Mouse (Mus musculus) cerebellum, adult 18-20 months (tissue): ENCODE results near the gene AY358078.
"Not testable (repeated sequence)": the region's sequence is repeated elsewhere in the genome, so short reads cannot be mapped to it uniquely, and the experiment has no call there.

Experiments used
- DNase-seq, 2 experiments: peaks; one replicate each; pipeline ENCODE4 v3.0.0; 2021

AY358078 gene

DNA sequence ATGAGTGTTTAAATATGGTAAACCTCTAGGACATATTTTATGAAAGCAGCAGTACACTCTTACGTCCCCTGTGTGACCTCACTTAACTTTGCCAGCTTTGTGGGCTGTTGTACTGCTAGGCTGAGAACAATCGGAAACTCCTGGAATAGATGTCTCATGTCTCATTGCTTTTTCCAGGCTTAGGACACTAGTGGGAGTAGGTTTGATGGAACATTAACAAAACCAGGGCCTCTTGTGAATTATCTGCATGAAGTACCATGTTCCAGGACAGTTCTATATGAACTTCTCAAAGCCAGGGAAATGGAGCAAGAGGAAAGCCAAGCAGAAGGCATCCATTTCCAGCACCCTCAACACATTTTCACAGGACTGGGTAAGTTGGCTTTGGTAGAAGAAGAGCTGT, at the start of gene AY358078:
TSS of gene AY358078 (plus strand) at position 301 of the 400 bp plus-strand sequence.
- no peak for DNase-seq

DNA sequence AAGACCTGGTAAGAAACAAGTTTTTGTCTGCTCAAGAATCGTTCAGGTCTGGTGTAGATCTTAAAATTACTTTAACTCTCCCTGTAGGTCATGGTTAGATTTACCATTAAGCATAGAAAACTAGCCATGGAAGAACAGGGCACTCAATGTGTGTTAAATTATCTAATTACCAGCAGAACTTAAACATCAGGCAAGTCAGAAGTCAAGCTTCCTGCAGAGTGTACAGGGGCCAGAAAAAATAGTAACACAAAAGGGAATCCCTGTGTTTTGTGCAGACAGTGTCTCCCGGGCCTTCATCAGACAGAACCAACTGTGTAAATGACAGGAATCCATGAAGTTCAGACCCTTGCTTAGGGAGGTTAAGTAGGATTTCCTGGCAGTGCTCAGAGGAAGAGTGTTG, 43.9 kb upstream of the AY358078 start:
- no peak for DNase-seq

DNA sequence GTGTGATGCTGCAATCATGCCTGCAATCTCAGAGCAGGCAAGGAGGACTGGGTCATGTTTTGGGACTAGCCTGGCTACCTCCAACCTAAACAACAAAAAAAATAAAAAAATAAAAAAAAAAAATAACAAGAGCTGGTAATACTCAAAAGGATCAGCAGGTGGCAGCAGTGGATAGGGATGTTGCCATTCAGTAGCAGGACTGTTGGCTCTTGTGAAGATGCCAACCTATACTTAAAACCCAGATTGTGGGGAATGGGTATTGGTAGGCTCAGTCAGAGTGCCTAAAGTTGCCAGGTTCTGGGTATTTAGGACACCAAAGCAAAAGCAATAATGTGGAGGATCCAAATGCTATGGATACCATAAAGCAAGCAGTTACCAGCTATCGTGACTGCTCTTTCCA, 28.5 kb upstream of the AY358078 start:
- DNase-seq: not testable (repeated sequence)

DNA sequence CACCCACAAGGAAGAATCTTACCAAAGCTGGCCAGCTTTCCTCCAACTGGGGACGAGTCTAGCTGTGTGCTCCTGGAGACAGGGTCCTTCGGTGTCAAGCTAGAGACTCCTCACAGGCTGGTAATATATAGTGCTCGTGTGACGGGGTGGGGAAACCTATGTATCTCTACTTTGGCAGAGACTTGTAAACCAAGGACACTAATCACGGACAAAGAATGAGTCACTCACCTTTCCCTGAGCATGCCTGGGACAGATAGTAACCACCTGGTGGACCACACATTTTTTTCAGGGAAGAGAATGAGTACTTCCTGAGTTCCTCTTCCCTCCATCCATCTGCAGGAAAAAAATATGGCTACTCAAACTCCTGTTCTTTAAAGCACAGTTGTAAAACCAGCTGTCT, 26.4 kb upstream of the AY358078 start, which contains the start of gene Ang4:
TSS of gene Ang4 (minus strand) at position 101 of the 400 bp plus-strand sequence.
- no peak for DNase-seq

DNA sequence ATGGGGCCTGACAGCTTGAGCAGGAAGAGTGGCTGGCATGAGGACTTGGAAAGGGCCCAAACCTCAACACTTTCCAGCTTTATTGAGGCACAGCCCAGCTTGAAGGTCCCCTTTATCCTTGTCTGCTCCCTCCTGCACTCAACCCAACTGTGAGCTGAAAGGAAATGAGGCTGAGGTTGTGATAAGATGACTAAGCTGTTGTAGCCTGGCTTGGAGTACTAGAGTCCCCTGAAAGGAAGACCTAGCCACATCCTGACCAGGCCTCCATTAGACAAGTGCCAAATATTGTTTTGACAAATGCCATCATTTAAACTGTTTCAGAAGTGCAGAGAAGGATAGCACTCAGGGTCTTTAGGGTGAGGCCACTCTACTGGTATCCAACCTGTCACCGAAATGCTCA, 22.1 kb upstream of the AY358078 start:
- no peak for DNase-seq

DNA sequence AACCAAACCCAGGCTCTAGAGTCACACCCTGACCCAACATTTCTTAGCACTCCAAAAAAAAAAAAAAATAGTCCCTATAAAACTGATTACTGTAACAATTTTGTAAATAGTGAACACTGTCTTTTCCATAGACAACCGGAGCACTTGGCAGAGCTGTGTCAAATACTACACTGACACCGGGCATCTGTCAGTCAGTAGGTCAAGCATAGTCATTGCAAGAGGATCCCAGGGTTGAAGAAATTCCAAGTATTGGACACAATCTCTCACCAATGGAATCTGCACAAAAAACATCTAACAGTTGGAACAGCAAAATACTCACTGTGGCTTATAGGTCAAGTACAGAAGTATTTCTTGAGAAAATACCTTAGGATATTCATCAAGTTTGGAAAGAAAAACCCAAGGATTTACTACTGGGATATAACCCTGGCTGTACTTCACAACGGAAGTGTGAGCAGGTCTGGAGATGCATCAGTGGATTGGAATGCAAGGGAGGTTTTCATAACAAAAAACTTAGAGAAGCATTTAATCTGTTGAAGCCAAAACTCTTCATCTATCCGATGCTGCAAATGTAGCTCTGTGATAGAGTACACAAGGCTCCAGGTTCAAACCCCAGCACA, 20.9 kb upstream of the AY358078 start:
- no peak for DNase-seq

DNA sequence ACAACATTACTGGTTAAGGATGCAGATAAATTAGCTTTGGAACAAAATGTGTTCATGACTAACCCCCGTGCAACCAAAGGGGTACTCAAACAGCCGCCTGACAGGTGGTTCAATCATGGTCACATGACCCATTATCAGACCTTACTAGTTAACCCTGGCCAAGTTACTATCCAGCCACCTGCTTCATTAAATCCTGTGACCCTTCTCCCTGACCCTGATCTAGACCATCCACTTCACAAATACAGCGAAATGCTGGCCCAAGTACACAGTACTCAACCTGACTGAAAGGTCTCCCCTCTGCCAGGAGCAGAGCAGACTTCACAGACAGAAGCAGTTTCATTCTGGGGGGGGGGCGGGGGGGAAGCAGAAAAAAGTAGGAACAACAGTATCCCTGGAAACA, 13.5 kb upstream of the AY358078 start:
- no peak for DNase-seq

DNA sequence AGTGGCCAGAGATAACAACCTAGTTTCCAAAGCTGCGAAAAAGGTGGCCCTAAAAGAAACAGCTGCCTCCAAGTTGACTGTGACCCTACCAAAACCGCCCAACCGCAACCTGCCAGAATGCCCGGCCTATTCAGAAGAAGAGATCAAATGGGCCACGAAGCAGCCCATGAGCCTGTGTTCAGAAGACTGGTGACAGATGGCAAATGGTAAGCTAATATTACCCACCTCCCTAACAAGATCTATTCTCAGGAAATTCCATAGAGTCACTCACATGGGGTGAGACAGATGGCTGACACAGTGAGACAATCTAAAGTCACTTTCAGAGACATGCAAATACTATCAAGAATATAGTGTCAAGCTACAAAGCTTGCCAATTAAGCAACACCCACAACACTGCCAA, 12.8 kb upstream of the AY358078 start:
- no peak for DNase-seq

DNA sequence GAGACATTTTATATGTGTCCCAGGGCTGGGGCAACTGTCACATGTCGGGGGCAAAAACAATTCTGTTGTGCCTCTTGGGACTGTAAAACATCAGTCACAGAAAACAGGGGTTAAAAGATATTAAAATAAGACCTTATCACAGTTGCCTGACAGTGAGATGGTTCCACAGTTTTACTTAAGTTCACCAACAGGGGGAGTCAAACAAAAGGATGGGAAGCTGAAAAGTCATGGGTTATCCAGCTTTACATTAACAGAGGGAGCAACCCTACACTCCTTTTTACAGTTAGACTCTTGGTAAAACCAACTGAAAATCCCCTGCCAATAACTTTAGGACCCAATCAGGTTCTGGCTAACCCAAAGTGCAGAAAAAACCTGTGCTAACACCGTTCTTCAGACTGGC, 10.7 kb upstream of the AY358078 start:
- no peak for DNase-seq

DNA sequence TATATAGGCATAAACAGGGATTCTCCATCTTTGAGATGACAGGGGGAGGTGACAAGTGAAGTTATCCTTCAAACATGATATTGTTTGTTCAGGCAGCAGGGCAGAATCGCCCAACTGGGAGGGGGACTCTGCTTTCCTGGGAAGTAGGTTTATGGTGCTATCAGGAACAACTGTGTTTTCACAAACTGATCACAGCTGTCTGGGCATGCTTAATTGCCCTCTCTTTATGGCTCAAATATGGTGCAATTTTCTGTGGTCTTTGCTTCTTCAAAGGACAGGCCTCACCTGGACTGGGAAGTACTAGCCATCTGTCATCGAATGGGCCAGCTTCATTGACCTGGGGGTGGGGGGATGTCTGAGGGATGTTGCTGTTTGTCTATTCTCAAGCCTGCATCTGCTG, 5.7 kb upstream of the AY358078 start:
- no peak for DNase-seq

DNA sequence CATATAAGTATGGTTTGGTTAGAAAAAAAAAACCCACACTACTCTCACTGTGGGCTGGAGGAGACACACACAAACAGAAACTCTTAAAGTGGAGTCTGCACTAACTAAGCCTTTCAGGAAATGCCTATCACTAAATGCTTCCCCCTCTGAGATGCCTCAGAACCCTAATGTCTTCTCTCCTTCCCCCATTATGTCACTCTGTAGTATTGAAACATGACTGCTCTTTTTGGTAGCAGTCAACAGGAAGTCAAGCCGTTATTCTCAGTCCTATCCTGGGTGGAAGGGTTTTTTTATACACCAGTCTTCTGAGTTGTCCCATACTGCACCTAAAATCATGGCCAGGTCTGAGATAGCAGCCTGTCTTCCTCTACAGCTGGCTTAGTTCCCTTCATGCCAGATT, 26.8 kb downstream of the AY358078 start:
- no peak for DNase-seq

DNA sequence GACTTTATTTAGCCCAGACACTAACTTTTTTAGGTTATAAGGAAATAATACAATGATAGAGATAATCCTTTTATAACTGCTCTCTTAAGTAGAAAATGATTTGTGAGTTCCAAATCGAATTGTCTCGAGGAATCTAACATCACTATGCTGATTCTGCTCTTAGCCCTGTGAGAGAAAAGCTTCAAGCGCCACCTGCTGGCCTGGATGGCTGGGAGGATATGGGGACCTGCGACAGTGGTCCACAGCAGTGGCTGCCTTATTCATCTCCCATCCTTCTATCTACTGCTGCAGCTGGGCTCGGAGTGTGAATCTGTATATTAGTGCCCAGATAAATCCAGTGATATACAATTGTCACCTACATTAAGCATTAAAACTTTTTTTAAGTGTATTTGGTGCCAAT, 28.0 kb downstream of the AY358078 start:
- DNase-seq: not testable (repeated sequence)

DNA sequence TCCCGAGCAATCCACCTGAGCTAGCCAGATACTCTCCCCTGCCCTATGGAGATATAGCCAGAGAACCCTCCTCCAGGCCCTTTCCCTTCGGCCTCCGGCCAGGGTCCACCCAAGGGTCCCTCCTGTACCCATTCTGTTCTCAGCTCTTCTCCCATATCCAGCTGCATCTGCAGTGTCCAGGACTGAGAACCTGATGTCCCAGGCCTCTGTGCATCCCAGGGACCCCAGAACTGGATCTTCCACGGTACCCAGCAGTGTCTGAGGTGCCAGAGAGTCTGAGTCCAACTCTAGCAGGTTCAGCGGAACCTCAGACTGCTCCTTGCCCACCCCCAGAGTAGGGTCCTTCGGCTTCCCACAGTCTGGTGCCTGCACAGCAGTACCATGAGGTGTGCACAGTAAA, 29.3 kb downstream of the AY358078 start:
- DNase-seq: no peak

DNA sequence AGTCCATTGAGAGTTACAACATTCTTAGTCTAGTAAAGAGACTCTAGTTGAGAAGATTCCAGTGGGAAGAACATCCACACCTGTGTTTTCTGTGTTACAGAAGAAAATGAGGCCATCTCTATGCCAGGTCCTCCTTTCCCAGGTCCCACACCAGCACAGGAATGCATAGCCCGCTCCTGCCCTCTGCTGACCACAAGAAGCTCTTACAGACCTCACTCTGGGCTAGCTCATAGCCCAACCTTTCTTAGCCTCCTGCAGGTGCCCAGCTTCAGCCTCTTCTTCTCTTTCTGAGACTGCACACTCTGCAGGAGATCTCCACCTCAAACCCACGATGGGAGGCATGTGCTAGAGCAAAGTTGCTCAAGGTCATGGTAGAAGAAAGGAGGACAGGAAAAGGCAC, 38.6 kb downstream of the AY358078 start:
- DNase-seq: not testable (repeated sequence)

DNA sequence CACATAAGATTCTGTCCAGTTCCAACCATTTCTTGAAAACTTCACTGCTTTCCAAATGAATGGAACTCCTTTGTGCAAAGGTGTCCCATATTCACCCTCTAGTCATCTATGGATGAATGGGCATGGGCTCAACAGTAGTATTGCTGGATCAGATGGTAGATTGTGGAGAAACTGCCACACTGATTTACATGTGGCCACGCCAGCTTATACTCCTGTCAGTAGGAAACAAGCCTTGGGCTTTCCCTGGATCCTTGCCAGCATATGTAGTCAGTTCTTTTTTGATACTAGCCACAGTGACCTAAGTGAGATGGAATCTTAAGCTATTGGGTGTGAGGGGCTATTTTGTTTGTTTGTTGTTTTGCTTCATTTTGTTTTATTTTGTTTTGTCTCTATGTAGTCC, 42.4 kb downstream of the AY358078 start:
- DNase-seq: no peak

DNA sequence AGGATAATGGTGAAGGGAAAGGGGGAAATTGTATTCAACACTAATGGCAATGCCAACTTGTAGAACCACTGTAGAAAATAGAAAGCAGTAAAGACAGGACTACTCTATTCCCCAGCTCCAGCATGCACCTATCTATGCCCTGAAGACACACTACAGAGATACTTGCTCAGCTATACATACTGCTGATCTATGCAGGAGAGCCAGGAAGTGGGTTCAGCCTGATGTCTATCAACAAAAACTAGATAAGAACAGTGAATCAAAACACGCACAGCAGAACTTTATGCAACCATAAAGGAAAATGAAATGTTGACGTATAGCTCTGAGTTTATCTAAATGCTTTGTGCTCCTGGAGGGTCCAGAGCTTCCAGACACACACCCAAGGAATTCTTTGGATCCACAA, 42.9 kb downstream of the AY358078 start:
- no peak for DNase-seq

DNA sequence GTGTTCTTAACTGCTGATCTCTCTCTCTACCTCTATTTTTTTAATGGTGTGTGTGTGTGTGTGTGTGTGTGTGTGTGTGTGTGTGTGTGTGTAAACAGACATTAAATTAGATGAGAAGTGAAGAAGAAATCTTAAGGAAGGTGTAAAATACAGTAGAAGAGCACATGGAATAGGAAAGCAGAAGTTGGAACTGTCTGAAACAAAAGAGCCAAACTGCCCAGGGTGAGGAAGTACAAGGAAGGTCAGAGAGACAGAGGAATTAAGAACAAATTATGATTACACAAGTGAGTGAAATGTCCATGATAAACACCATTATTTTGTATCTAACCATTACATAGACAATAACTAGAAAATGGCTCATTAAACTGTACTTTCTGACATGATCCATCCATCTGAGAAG, 44.0 kb downstream of the AY358078 start:
- no peak for DNase-seq

DNA sequence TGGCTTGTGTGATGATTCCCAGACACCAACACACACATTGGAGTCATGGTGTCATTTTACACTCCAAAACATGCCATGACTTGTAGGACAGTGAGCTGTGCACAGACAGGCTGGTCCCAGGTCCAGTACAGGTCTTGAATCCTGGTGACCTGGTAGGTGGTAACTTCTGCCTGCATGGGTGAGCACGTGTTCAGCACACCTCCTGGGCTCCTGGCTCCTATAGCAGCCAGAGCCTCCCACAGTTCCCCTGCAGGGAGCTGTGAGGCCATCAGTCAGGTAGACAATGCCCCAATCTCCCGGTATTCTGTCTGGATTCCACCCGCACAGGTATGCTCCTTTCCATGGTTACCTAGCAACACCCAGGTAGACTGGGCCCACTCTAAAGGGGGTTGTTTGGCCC, 46.7 kb downstream of the AY358078 start:
- no peak for DNase-seq

DNA sequence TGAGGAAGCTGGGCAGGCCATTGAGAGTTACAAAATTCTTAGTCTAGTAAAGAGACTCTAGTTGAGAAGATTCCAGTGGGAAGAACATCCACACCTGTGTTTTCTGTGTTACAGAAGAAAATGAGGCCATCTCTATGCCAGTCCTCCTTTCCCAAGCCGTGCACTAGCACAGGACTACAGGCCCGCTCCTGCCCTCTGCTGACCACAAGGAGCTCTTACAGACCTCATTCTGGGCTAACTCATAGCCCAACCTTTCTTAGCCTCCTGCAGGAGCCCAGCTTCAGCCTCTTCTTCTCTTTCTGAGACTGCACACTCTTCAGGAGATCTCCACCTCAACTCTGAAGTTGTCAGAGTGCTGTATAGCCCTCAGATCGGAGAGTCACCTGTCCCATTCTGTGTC, 51.2 kb downstream of the AY358078 start:
- DNase-seq: not testable (repeated sequence)

DNA sequence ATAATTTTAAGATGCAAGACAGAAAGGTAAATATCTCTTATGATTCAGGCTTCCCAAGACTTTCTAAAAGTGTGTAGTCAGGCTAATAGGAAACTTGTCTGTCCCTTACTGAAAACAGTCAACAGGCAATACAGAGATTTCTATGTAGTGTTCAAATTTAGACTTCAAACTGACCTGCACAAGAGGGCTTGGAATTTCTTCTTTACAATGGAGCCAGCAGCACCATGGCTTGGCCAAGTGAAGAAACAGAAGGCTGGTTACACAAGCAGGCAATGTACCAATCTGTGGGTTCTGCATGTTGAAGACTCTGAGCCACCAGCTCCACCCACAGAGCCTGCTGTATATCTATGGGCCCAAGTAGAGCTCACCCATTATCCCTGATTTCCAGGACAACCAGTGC, 53.6 kb downstream of the AY358078 start, which contains the start of gene Ear6:
TSS of gene Ear6 (plus strand) at position 301 of the 400 bp plus-strand sequence.
- DNase-seq: no peak

DNA sequence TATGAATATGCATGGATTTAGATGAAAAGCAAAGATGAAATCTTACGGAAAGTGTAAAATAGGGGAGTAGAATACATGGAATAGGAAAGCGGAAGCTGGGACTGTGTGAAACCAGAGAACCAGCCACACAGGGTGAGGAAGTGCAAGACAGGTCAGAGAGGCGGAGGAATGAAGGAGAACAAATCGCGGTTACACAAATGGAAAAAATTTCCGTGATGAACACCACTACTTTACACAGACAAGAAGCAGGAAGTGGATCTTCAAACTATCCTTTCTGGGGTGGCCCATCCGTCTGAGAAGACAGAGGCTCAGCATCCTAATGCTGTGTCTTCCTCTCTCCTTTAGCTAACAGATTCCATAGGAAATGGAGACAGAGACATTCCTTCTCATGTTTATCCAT, 55.4 kb downstream of the AY358078 start:
- DNase-seq: not testable (repeated sequence)

DNA sequence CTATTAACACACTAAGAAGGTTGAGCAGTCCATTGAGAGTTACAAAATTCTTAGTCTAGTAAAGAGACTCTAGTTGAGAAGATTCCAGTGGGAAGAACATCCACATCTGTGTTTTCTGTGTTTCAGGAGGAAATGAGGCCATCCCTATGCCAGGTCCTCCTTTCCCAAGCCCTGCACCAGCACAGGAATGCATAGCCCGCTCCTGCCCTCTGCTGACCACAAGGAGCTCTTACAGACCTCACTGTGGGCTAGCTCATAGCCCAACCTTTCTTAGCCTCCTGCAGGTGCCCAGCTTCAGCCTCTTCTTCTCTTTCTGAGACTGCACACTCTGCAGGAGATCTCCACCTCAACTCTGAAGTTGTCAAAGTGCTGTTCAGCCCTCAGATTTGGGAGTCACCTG, 63.8 kb downstream of the AY358078 start:
- DNase-seq: not testable (repeated sequence)

DNA sequence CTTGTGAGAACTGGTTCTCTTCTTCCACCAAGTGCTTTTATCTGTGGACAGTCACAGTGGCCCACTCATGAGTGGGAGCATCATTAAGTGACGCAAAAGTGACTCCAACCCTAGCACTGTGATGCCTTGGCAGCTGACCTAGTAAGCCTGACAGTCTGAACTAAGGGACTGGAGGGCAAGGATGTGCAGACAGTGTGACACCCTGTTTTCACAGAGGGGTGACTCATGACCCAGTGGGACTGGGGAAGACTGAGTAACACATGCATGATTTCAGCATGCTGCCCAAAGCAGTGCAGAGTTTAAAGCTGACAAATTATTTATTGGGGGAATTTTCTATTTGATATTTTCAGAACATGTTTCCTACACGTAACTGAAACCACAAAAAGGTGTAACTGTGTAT, 70.9 kb downstream of the AY358078 start:
- no peak for DNase-seq

DNA sequence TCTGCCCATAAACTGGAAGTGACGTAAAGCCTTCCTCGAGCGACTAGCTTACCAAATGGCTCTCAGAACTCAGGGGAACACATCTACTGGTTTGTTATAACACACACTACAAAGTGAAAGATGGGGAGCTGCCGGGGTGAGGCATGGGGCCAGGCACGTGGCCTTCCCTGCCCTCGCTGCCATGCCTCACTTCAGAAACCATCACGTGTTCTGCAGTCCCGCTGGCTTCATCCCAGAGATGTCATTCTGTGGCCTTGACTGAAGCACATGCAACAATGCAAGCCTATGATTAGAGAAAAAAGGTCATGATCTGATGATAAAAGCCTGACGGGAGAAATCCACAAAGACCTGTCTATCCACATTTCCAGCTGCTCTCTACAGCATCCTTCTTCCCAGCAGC, 71.9 kb downstream of the AY358078 start:
- DNase-seq: no peak
